Mouse (Mus musculus): ENCODE measurements at regions not wholly inside any gene's neighbourhood (a gene's known extent, or its start where the extent isn't known, plus 50 kb on each side); places are given as distances from the start of the nearest gene placed in this dataset.

GRCm38 (mm10) chr12:92315820-92316219 is 466.9 kb upstream of the Sel1l start:
- TF ChIP-seq MAZ (IDR thresholded peaks at IDR 0.05; ENCODE audit: low read depth, low read length) = no peak
- TF ChIP-seq POLR2A (IDR thresholded peaks at IDR 0.05; ENCODE audit: control insufficient read depth in 1 of 2, insufficient read depth in 1 of 2, low read depth in 1 of 2, low read length in 2 of 2, poor library complexity in 1 of 2) = no peak
- TF ChIP-seq CTCF (IDR thresholded peaks at IDR 0.05 in 2 of 3, conservative IDR thresholded peaks at IDR 0.05 in 1 of 3; ENCODE audit: control insufficient read depth in 1 of 3, insufficient read depth in 1 of 3, low read depth in 2 of 3, low read length in 3 of 3, poor library complexity in 1 of 3, severe bottlenecking in 1 of 3) = no peak
- no peak for TF ChIP-seq MEF2A (IDR thresholded peaks at IDR 0.05; ENCODE audit: extremely low read depth, insufficient replicate concordance, low read depth, low read length, poor library complexity, severe bottlenecking)
- TF ChIP-seq ZNF384 (IDR thresholded peaks at IDR 0.05; ENCODE audit: low read depth, low read length) = no peak
- no peak for TF ChIP-seq POLR2AphosphoS2 (IDR thresholded peaks at IDR 0.05; ENCODE audit: low read length)
- TF ChIP-seq POLR2AphosphoS5 (IDR thresholded peaks at IDR 0.05; ENCODE audit: borderline replicate concordance, low read depth, low read length) = no peak
- TF ChIP-seq MAFK (IDR thresholded peaks at IDR 0.05; ENCODE audit: borderline replicate concordance, low read depth, low read length) = no peak
